Mouse (Mus musculus) hindbrain, postnatal 0 days (tissue): Measurements from ENCODE around the gene Dpf1. TPM values are rescaled to one million over a fixed set of nuclear protein-coding genes. Genes with fewer than 3 reads are reported as not detected.

Source experiments
- ATAC-seq: fragments of 200-750 bp; cut with Nextera tagmentation; 2 replicates; pipeline ENCODE4 v1.8.0; 2017; ENCODE audit warnings: mild to moderate bottlenecking, moderate TSS enrichment, moderate library complexity
- DNase-seq: peaks from one replicate; pipeline ENCODE4 v3.0.0-alpha.2; 2015; ENCODE audit warnings: low spot score
- H3K27ac ChIP-seq: fragments of 300-500 bp; sonication (generic); 2 replicates; pipeline ENCODE4 v1.5.1; 2014; ENCODE audit warnings: mild to moderate bottlenecking
- H3K27me3 ChIP-seq: fragments of 300-500 bp; sonication (generic); 2 replicates; pipeline ENCODE4 v1.6.1; 2014; ENCODE audit warnings: low read length, mixed read lengths; ENCODE audit not compliant: insufficient read depth
- H3K36me3 ChIP-seq: fragments of 300-500 bp; sonication (generic); 2 replicates; pipeline ENCODE4 v1.6.1; 2014; ENCODE audit warnings: low read length, mixed read lengths; ENCODE audit not compliant: insufficient read depth
- H3K4me1 ChIP-seq: fragments of 300-500 bp; sonication (generic); 2 replicates; pipeline ENCODE4 v1.6.1; 2014; ENCODE audit warnings: antibody characterized with exemption, low read length, mixed read lengths; ENCODE audit not compliant: insufficient read depth
- H3K4me2 ChIP-seq: fragments of 300-500 bp; sonication (generic); 2 replicates; pipeline ENCODE4 v1.6.1; 2014; ENCODE audit warnings: low read depth, mild to moderate bottlenecking, low read length, moderate library complexity, mixed read lengths
- H3K4me3 ChIP-seq: fragments of 300-500 bp; sonication (generic); 2 replicates; pipeline ENCODE4 v1.5.1; 2014; ENCODE audit warnings: low read length
- H3K9ac ChIP-seq: fragments of 300-500 bp; sonication (generic); replicated peaks from 2 replicates; pipeline ENCODE4 v1.6.1; 2014; ENCODE audit warnings: mild to moderate bottlenecking, low read length, moderate library complexity, mixed read lengths
- H3K9me3 ChIP-seq: fragments of 300-500 bp; sonication (generic); 2 replicates; pipeline ENCODE4 v1.6.1; 2016; ENCODE audit warnings: low read length, mixed read lengths
- CTCF ChIP-seq: IDR thresholded peaks from 2 replicates; pipeline ENCODE4 v1.5.1; 2016; ENCODE audit warnings: antibody characterized with exemption, control low read depth, low read depth
- WGBS: fragments of 180-500 bp; shearing (Covaris S2); extraction: QIAGEN DNeasy Blood & Tissue Kit; methylation state at CpG from one replicate; pipeline ENCODE4 v1.1.7; 2014; 5-methylcytosine and 5-hydroxymethylcytosine counted together
- polyA plus RNA-seq: library from polyadenylated mRNA; unstranded; fragments of >200 nt; fragmentation: Nextera tagmentation; extraction: Ambion mirVana; gene quantifications from 2 replicates; pipeline ENCODE4 v1.2.1, GENCODE M21; 2015
- total RNA-seq: library from RNA; depleted of rRNA; stranded (reverse); fragments of >200 nt; gene quantifications from 2 replicates; pipeline ENCODE4 v1.2.3, GENCODE M21; 2014

Dpf1 gene
- total and polyA plus RNA-seq, 2 experiments from 2014 or later: 111 to 158 TPM

DNA sequence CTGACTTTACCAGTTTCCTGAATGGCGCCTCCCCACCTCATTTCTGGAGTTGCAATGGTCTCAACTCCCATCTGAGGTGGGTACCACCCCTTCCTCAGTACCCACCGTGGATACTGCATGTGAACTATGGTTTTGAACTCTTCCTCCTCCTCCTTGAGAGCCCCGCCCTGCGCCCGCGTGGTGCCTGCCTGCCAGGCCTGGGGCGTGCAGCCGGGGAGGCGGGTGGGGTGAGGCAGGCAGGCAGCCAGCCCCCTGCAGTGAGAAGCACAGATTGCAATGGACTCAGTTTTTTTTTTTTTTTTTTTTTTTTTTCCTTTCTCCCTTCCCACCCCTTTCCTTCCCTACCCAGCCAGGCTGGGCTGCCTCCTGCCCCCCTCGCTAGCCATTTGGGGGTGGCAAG lies 13.2 kb downstream of the Dpf1 start:
- Histone ChIP-seq H3K36me3 (no peaks in the 10 kb centered on the region), H3K9ac (peak overlapping the region; percentile 17), H3K4me2 (0 out of 2 replicates have a peak overlapping the region, but pooled peaks have one; percentile 10), H3K4me1 (peaks cover 55% of the 10 kb centered on the region), H3K27me3 (no peaks in the 10 kb centered on the region), H3K9me3 (no peaks in the 10 kb centered on the region), H3K4me3 (no peak overlapping the region), H3K27ac (peak overlapping the region; percentile 86)
- 1% methylated on average over 10 of the region's 10 CpGs for WGBS
- peak; percentile 10 for ATAC-seq
- TF ChIP-seq CTCF: no peak; the same call in 1 of the 2 replicates
- peak; percentile 75 for DNase-seq

DNA sequence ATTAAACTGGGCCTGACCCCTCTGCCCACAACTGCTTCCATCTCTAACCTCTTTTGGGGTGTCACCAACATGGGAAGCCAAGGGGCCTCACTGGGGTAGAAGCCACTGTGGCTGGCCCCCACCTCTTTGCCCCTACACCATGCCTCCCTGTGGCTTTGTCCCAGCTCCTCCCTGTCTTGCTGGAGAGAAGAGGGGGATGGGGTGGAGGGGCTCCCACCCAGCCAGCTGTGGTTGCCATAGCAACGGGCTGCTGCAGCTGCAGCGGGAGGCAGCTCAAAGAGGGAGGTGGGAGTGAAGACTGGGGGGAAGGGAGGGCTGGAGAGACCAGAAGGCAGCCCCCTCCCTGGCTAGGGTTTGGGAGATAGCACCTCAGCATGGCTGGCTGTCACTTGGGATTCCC lies 13.8 kb downstream of the Dpf1 start:
- H3K36me3 ChIP-seq: no peaks in the 10 kb centered on the region
- peak overlapping the region; percentile 86 for H3K27ac ChIP-seq
- WGBS: 0% methylated on average over 2 of the region's 2 CpGs
- DNase-seq (peak; percentile 91), ATAC-seq (peak; percentile 61)
- peaks cover 54% of the 10 kb centered on the region for H3K4me1 ChIP-seq
- TF ChIP-seq CTCF: no peak
- no peaks in the 10 kb centered on the region for H3K9me3 ChIP-seq
- H3K4me3 ChIP-seq: no peak overlapping the region
- H3K4me2 ChIP-seq: 0 out of 2 replicates have a peak overlapping the region, but pooled peaks have one; percentile 10
- H3K27me3 ChIP-seq: no peaks in the 10 kb centered on the region
- peak overlapping the region; percentile 17; the same call in 1 of the 2 replicates for H3K9ac ChIP-seq

DNA sequence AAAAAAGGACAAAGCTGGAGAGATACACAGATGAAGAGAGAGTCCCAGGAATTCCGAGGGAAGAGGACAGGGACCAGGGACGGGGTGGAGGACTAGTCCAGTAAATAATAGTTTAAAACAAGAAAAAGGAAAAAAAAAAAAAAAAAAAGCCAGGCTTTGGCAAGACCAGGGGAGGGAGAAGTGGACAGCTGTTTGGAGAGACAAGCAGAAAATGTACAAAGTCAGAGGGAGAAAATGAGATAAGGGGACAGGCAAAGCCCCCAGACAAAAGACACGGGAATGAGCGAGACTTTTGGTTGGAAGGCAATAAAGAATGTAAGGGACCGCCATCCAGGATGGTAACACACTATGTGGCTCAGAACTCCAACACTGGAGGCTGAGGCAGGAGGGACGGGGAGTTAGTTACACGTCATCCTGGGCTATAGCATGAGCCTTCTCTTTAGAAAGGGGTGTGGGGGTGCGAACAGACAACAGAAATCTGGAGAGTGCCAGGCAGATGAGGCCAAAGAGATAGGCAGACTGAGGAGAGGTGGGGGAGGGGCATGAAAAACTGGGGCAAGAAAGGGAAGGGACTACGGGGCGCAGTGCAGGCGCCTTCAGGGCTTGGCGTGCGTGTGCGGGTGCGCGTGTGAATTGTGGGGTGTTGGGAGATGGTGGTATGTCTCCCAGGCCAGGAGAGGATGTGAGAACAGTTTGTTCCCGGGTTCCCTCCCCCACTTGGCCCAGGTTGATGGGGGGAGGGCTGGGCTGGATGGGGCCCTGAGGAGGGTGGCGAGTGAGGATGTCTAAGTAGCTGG lies 14.6 kb downstream of the Dpf1 start:
- Histone ChIP-seq H3K9ac (peak overlapping the region; percentile 17; the same call in 1 of the 2 replicates), H3K4me3 (no peak overlapping the region), H3K27ac (peak overlapping the region; percentile 86), H3K4me2 (peak overlapping the region; percentile 36), H3K4me1 (peaks cover 49% of the 10 kb centered on the region), H3K27me3 (no peaks in the 10 kb centered on the region), H3K36me3 (no peaks in the 10 kb centered on the region), H3K9me3 (no peaks in the 10 kb centered on the region)
- peak; percentile 14 for ATAC-seq
- 4% methylated on average over 18 of the region's 18 CpGs for WGBS
- TF ChIP-seq CTCF: no peak
- DNase-seq: peak; percentile 58

DNA sequence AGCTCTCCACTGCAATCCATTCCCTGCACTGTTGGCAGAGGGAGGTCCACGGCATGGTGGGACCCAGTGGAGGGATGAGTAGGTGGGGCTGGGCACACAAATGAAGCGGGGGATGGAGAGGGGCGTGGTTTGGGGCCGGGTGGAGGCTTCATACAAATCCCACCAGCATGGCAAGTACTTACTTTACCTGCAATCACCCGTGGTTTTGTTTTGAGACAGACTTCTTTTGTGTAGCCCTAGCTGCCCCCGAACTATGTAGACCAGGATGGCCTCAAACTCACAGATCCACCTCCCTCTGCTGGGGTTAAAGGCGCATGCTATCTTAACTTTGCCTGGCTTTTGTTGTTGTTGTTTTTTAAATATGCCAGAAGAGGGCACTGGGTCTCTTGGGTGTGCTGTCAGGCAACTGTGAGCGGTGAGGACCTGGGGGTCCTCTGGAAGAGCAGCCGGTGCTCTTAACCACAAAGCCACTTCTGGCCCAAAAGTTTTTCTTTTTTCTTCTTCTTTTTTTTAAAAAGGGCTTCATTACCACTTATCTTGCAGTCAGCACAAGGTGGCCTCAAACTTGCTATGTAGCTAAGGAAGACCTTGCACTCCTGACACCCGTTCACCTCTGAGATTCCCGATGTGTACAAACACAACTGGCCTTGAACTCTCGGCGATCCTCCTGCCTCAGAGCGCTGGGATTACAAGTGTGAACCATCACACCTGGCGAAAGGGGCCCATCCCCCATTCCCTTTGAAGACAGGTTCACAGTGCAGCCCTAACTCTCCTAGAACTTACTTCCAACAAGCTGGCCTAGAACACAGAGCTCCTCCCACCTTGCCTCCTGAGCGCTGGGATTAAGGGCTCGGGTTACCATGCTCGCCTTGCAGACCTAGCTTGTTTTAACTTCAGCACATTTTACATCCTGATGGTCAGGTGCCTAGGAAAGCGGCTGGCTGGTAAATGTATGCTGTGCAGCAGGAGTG lies 15.9 kb downstream of the Dpf1 start:
- H3K4me1 ChIP-seq: peaks cover 40% of the 10 kb centered on the region
- no peak overlapping the region for H3K9ac ChIP-seq
- peaks cover 6% of the 10 kb centered on the region; the same call in 1 of the 2 replicates for H3K36me3 ChIP-seq
- H3K4me3 ChIP-seq: no peak overlapping the region
- TF ChIP-seq CTCF: peak; percentile 48
- peak overlapping the region; percentile 36 for H3K4me2 ChIP-seq
- peak overlapping the region; percentile 86 for H3K27ac ChIP-seq
- ATAC-seq (no peak), DNase-seq (no peak)
- H3K27me3 ChIP-seq: no peaks in the 10 kb centered on the region
- WGBS: 19% methylated on average over 19 of the region's 19 CpGs
- no peaks in the 10 kb centered on the region for H3K9me3 ChIP-seq

DNA sequence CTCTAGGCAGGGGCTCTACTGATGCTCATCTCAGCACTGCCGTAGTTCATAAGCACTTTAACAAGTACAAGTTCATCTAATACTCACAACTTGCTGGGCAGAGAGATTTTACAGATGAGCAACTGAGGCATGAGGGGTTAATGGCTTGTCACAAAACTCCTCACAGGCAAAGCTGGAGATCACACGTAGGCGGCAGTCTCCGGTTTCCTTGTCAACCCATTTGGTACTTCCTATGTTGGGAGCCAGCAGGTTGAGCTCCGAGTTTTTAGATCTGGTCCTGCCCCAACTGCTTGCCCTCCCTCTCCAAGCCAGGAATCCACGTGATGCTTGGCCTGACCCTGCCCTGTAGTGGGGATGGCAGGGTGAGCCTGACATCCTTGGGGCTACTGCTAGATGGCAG lies 23.3 kb downstream of the Dpf1 start:
- 83% methylated on average over 6 of the region's 6 CpGs for WGBS
- DNase-seq: no peak

DNA sequence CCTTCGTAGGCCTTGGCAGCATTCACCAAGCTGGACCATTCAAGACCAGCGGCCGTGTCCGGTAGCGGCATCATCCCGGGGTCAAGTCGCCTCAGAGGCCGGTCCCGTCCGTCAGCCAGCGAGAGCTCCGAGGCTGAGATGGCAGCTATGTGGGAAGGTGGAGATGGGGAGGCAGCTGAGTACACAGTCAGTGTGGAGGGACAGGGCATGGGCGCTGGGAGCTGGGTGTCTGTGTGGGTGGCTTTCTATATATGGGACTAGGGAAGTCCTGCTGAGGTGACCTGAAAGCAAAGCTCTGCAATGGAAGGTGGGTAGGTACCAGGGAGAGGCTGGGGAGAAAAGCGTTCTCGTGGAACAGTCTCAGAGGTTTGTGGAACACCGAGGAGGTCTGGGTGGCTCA lies 25.2 kb downstream of the Dpf1 start:
- Histone ChIP-seq H3K4me2 (no peak overlapping the region), H3K4me3 (no peak overlapping the region), H3K27me3 (no peaks in the 10 kb centered on the region), H3K9me3 (no peaks in the 10 kb centered on the region), H3K9ac (no peak overlapping the region), H3K36me3 (peaks cover 59% of the 10 kb centered on the region), H3K27ac (no peak overlapping the region), H3K4me1 (no peaks in the 10 kb centered on the region)
- WGBS: 92% methylated on average over 16 of the region's 16 CpGs
- TF ChIP-seq CTCF: no peak
- no peak for DNase-seq
- no peak for ATAC-seq

More for the DNA sequence above, 23.3 kb downstream of the Dpf1 start:
- H3K9ac ChIP-seq: no peak overlapping the region
- no peak overlapping the region for H3K4me3 ChIP-seq
- no peak for TF ChIP-seq CTCF
- no peaks in the 10 kb centered on the region for H3K9me3 ChIP-seq
- peaks cover 53% of the 10 kb centered on the region for H3K36me3 ChIP-seq
- H3K4me2 ChIP-seq: no peak overlapping the region
- H3K4me1 ChIP-seq: no peaks in the 10 kb centered on the region
- H3K27ac ChIP-seq: no peak overlapping the region
- no peak for ATAC-seq
- no peaks in the 10 kb centered on the region for H3K27me3 ChIP-seq
